Mouse (Mus musculus) gastrocnemius, adult 2 months (tissue): ENCODE measurements around the gene Tle2. TPM values are rescaled to one million over a fixed set of nuclear protein-coding genes. Genes with fewer than 3 reads are reported as not detected.

Experiments
- DNase-seq: peaks from one replicate; pipeline ENCODE4 v3.0.0; 2022
- H3K27ac ChIP-seq: fragments of 200-600 bp; 2 replicates; pipeline ENCODE4 v1.8.1; 2022; ENCODE audit warnings: mild to moderate bottlenecking
- H3K4me3 ChIP-seq: fragments of 200-600 bp; 2 replicates; pipeline ENCODE4 v1.8.1; 2022; ENCODE audit warnings: mild to moderate bottlenecking, moderate library complexity
- CTCF ChIP-seq: fragments of 200-600 bp; IDR thresholded peaks from 2 replicates; pipeline ENCODE4 v1.8.1; 2022; ENCODE audit warnings: antibody characterized with exemption, mild to moderate bottlenecking, moderate library complexity
- intact Hi-C: fragments of 180-260 bp; cut with DNase I; formaldehyde crosslinking; loops from one replicate; pipeline ENCODE4 v1.15.1; 2025
- long read RNA-seq, 2 experiments: library from polyadenylated mRNA; stranded (forward); transcript quantifications; one replicate each; pipeline ENCODE4 v2.0.0; 2021
- total RNA-seq, 2 experiments: library from RNA; stranded (reverse); gene quantifications; 2 replicates each; pipeline ENCODE4 v1.2.3; 2021

Tle2 gene
- 1 to 10 TPM; 5.6 to 7.3 TPM for total RNA-seq
- long read RNA-seq, experiment 1, partial matches to known transcripts, result 0 of 4 reads
- long read RNA-seq, experiment 1, other reads (novel, unspliced or antisense), result 4 of 4 reads
- long read RNA-seq, experiment 2, partial matches to known transcripts, result 0 of 1 reads
- long read RNA-seq, experiment 2, other reads (novel, unspliced or antisense), result 1 of 1 reads

DNA sequence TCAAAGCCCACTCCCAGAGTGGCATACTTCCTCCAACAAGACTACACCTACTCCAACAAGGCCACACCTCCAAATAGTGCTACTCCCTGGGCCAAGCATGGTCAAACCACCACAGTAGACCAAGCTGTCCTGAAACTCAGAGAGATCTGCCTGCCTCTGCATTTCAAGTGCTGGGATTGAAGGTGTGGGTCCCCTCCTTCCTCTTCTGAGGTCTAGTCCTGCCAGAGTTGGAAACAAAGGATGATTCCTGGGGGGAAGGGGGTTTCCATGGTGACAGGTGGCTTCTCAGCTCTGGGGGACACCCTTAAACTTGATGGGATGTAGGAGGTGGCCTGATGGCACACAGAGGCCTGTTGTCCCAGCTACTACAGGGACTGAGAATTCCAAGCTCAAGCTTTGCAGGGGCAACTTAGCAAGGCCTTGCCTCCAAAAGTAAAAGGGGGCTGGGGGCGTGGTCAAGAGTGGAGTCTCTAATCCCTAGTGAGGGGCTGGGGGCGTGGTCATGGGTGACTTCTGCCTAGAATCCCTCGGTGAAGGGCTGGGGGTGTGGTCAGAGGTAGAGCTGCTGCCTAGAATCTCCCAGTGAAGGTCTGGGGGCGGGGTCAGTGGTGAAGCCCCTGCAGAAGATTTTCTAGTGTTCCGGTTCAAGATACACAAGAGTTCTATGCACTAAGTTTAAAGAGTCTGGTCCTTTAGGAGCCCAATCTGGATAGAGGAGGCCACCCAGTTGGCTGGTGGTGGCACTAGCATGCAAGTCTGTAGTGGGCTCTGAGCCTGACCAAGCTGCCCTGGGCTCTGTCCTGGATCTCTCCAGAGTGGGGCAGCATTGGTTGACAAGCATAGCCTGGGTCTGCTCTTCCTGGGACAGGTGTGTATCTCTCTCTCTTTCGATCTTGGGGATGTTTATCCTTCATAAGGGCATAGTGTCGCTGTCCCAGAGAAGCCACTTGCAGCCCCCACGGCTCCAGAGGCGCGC is at the start of gene Tle2:
Gene Tle2 (plus strand): TSS at position 481 of the 976 bp plus-strand sequence.
- no peak for DNase-seq
- Histone ChIP-seq H3K27ac (peak within 1 kb of the TSS; percentile 88), H3K4me3 (peak within 1 kb of the TSS; percentile 87)
- intact Hi-C loops, result loop anchor here (2.0 kb wide), 1 partner anchor 24 kb away; no protein-coding TSS in a partner anchor
- TF ChIP-seq CTCF, result peak; percentile 21; the same call in 1 of the 2 replicates

DNA sequence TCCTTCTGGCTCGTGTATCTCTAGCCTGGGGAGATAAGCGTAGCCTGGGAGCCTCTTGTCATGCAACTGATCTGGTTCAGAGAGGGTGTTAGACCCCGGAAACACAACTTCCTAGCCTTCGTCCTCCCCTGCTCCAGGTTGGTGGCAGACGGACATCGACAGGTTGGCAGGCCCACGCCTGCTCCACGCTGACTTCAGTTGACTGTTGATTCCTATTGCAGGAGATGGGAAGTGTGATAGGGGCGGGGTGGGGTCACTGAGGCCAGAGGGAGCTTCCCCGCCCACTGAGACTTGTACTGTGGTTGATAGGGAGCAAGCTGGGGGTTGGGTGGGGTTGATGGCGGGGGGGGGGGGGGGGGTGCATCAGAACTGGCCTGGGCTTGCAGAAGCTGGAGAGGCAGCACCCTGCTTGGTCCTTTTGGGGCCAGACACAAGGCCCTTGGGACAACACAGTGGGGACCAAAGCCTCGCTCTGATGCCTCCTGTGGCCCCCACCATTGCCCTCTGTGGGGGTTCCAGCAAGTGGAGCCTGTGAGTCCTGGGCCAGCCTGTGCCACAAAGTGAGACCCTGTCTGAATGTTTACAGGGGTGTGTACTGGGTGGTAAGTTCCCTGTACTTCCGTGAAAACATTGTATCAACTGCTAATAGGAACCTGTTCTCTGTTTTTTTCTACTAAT is 49.2 kb upstream of the Tle2 start:
- Histone ChIP-seq H3K27ac (0 out of 2 replicates have a peak overlapping the region, but pooled peaks have one; percentile 43), H3K4me3 (no peak overlapping the region)
- no peak for DNase-seq
- TF ChIP-seq CTCF, result no peak
- intact Hi-C loops, result no loop called here

DNA sequence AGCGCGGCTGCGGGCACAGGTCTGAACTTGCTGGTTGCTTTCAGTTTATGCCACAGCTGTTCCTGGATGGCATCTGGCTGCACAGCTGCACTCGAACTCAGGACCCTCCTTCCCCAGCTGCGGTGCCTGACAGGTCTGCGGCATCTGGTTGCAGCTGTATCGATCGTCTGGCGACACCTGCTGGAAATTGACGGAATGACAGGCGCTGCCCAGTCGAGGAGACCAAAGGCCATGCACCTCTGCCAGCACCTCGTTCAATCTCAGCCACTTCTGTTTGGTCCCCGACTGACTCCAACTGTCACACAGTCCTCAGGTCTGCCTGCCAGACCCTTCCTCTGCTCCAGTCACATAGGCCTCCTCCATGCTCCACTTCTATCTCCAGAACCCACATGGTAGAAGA is 47.6 kb upstream of the Tle2 start:
- peak; percentile 100 for TF ChIP-seq CTCF
- peak; percentile 87 for DNase-seq
- Histone ChIP-seq H3K4me3 (no peak overlapping the region), H3K27ac (no peak overlapping the region)
- intact Hi-C loops, result loop anchor here (1.0 kb wide), 1 partner anchor 24 kb away; no protein-coding TSS in a partner anchor

DNA sequence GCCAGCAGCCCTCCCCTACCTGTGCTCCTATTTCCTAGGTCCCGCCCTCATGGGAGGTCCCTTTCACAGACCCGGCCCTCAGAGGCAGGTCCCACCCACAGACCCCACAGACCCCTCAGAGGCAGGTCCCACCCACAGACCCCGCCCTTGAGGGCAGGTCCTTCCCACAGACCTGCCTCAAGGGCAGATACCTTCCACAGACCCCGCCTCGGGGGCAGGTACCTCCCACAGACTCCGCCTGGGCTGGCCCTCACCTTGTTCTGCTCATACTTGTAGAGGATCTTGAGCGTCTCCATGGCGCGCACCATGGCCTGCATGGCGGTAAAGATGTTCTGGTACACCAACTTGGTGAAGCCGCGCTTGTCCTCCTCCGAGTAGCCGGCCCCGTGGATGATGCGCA is 39.5 kb upstream of the Tle2 start:
- no peak for DNase-seq
- H3K4me3 ChIP-seq, result no peak overlapping the region
- no peak overlapping the region for H3K27ac ChIP-seq
- no peak for TF ChIP-seq CTCF
- intact Hi-C loops, result no loop called here

DNA sequence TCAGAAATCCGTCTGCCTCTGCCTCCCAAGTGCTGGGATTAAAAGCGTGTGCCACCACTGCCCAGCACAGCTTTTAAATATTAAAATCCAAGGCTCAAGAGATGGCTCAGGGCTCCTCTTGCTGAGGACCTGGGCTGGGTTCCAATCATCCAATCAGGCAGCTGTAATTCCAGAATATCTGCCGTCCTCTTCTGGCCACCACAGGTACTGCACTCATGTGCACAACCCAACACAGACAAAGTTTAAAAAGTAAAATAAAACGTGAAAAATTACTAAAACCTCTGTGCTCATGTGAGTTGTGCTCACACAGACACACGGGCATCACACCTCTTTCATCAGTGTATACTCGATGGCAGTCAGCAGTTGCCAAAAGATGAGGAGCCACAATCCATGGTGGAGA is 37.6 kb upstream of the Tle2 start:
- Histone ChIP-seq H3K27ac (no peak overlapping the region), H3K4me3 (no peak overlapping the region)
- intact Hi-C loops, result no loop called here
- DNase-seq, result no peak
- peak; percentile 62 for TF ChIP-seq CTCF

DNA sequence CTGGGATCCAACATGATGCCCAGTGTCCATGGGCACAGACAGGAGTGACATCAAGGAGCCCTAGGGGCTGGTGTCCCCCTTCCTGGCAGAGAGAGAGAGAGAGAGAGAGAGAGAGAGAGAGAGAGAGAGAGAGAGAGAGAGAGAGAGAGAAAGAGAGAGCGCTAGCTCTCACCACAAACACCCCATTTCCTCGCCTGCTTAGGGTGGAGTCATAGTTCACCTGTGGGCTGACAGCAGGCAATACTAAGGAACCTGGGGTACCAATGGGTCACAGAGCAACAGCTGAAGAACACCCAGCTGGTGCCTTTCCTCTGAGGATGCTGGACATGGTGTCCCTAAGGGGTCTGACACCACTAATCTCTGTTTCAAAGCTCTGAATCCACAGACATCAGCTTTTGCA is 36.9 kb upstream of the Tle2 start:
- no peak for TF ChIP-seq CTCF
- intact Hi-C loops, result no loop called here

DNA sequence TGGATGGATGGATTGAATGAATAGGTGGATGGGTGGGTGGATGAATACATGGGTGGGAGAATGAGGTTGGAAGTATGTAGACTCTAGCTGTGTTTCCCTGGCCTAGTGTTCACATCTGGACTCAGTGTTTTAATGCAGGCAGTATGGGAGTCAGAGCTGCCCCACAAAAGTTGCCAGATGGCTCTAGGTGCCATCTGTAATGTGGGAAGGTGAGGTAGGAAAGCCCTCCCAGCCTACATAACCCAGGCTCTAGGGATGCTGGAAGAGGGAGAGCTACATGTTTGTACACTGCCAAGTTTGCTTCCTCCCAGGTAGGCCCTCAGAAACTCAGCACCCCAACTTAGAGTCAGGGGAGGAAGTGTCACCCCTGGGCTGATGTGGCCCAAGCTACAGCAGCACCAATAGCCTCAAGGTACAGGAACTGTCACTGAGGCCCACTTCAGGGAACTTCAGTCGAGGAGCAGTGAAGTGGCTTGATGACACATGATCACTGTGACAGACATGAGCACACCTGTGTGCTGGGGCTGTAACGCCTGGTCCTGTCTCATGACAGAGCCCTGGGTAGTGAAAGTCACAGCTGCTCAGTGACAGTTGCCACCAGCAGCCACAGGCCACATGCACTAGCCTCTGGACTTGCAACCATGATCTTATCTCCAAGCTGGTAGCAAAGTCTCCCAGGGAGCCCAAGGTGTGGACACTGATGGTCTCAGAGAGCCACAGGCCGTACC is 35.9 kb upstream of the Tle2 start:
- Histone ChIP-seq H3K4me3 (no peak overlapping the region), H3K27ac (no peak overlapping the region)
- intact Hi-C loops, result no loop called here
- no peak for TF ChIP-seq CTCF
- no peak for DNase-seq

More for the DNA sequence above, 36.9 kb upstream of the Tle2 start:
- no peak overlapping the region for H3K4me3 ChIP-seq
- DNase-seq, result no peak
- no peak overlapping the region for H3K27ac ChIP-seq

DNA sequence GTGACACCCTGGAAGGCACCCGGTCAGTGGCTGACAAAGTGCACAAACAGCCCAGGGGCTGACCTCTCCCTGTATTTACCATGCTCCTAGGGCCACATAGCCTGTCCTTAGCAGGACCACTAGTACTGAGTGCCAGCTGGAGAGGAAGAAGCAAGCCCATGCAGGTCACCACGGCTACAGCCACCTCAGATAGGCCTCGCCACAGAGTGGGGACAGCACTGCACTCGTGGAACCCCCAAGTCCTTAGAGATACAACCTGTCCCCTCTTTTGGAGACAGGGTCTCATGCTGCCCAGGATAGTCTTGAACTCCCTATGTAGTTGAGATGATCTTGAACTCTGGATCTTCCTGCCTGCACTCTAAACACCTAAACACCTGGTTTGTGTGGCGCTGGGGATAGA is 33.0 kb upstream of the Tle2 start:
- Histone ChIP-seq H3K4me3 (peak overlapping the region; percentile 80), H3K27ac (peak overlapping the region; percentile 96)
- no peak for TF ChIP-seq CTCF
- intact Hi-C loops, result loop anchor here (5.0 to 10.0 kb wide), 2 partner anchors 44 to 167 kb away; partner anchors contain the start of genes Fzr1 and Ncln
- DNase-seq, result no peak

DNA sequence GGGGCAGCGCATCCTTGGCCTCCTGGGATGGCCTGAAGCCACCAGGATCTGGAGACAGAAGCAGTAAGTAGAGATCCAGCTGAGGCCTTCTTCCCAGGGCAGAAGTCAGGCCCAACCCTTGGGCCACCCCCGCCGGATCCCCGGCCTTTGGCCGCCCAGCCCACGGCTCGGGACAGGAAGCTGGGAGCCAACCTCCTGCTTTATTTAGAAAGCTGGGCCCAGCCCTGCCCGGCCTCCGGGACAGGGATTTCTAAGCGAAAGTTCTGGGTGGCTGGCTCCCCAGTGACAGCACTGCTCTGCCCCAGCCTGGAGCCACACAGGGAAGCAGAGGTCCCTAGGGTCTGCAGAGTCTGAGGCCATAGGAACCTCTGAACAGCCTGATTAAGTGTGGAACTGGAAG is 32.6 kb upstream of the Tle2 start:
- DNase-seq, result peak; percentile 85
- TF ChIP-seq CTCF, result no peak
- peak overlapping the region; percentile 80 for H3K4me3 ChIP-seq
- peak overlapping the region; percentile 96 for H3K27ac ChIP-seq
- intact Hi-C loops, result loop anchor here (5.0 to 10.0 kb wide), 2 partner anchors 45 to 167 kb away; partner anchors contain the start of genes Fzr1 and Ncln

DNA sequence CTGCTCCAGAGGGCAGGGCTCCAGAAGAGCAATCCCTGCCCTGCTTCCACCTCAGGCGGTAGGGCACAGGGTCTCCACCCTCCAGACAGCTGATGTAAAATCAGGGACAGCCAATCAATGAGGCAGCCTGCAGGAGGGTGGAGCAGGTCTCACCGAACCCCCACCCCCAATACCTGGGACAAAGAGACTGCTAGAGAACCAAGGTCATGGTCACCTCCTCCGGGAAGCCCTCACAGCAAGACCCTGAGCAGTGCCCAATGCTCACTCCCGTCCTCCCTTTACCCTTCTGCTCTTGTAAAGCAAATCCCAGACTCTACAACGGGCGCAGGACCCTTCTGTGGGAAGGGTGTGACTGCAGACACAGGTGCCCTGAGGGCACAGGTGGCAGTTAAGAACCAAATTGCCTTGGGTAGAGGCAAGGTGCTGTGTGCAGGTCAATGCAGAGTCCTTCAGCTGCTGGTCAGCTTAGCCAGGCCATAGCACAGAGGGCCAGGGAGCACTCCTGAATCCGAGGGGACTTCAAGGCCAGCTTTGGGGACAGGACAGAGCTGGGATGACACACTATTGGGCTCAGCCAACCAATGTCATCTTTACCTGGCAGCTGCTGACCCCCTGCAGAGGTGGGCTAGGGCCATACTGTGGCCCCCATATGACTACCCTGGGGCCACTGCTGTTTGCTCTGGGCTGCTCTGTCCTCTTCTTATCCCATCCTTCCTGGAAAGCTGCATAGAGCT is 31.5 kb upstream of the Tle2 start:
- no peak for TF ChIP-seq CTCF
- intact Hi-C loops, result loop anchor here (5.0 to 10.0 kb wide), 2 partner anchors 46 to 168 kb away; partner anchors contain the start of genes Fzr1 and Ncln
- Histone ChIP-seq H3K27ac (peak overlapping the region; percentile 96), H3K4me3 (peak overlapping the region; percentile 80)
- DNase-seq, result no peak

DNA sequence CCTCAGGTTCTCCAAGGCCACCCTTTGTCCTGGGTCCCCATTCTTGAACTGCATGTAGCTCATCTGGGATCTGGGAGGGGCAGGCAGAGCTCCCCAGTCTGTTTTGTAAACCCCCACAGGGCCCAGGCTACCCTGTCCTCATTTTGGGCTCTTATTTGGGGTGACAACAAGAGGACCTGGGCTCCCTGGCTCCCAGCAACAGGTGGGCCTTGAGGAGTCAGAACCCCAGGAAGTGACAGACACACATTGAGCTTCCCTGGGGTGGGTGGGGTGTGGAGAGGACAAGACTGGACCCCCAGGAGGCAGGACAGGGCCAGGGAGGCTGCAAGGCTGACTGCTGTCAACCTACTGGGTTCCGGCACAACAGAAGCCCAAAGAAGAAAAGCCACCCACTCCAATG is 30.7 kb upstream of the Tle2 start:
- Histone ChIP-seq H3K4me3 (peak overlapping the region; percentile 80), H3K27ac (peak overlapping the region; percentile 96)
- intact Hi-C loops, result loop anchor here (5.0 to 10.0 kb wide), 2 partner anchors 46 to 169 kb away; partner anchors contain the start of genes Fzr1 and Ncln
- TF ChIP-seq CTCF, result no peak
- no peak for DNase-seq
